Mouse (Mus musculus) ES-Bruce4 (cell line): ENCODE measurements at regions not wholly inside any gene's neighbourhood (a gene's known extent, or its start where the extent isn't known, plus 50 kb on each side); places are given as distances from the start of the nearest gene placed in this dataset.

Source experiments
- H3K27ac ChIP-seq: 2 replicates; pipeline ENCODE4 v1.5.1; 2012; ENCODE audit warnings: low read length, inconsistent platforms; ENCODE audit not compliant: insufficient read depth
- H3K27me3 ChIP-seq: 2 replicates; pipeline ENCODE4 v1.6.1; 2012; ENCODE audit warnings: mild to moderate bottlenecking, low read length, inconsistent platforms; ENCODE audit not compliant: control insufficient read depth, poor library complexity, insufficient read depth, severe bottlenecking
- H3K36me3 ChIP-seq: 2 replicates; pipeline ENCODE4 v1.6.1; 2012; ENCODE audit warnings: inconsistent platforms, mild to moderate bottlenecking, low read length, moderate library complexity; ENCODE audit not compliant: control insufficient read depth, poor library complexity, insufficient read depth, severe bottlenecking
- H3K4me1 ChIP-seq: one replicate; pipeline ENCODE4 v1.8.1; 2011; ENCODE audit warnings: low read length; ENCODE audit not compliant: control insufficient read depth, insufficient read depth
- H3K4me3 ChIP-seq: 2 replicates; pipeline ENCODE4 v1.5.1; 2011; ENCODE audit warnings: low read depth, mild to moderate bottlenecking, low read length
- H3K9ac ChIP-seq: 2 replicates; pipeline ENCODE4 v1.6.1; 2012; ENCODE audit warnings: low read depth, mild to moderate bottlenecking, inconsistent platforms; ENCODE audit not compliant: poor library complexity, severe bottlenecking
- H3K9me3 ChIP-seq: replicated peaks from 2 replicates; pipeline ENCODE4 v1.6.1; 2012; ENCODE audit warnings: mild to moderate bottlenecking, low read length, inconsistent platforms; ENCODE audit not compliant: control insufficient read depth, poor library complexity, insufficient read depth, severe bottlenecking
- CTCF ChIP-seq: IDR thresholded peaks from one replicate; pipeline ENCODE4 v1.8.1; 2011; ENCODE audit warnings: low read depth, low read length
- EP300 ChIP-seq: IDR thresholded peaks from 2 replicates; pipeline ENCODE4 v1.6.1; 2011; ENCODE audit warnings: low read depth, low read length; ENCODE audit not compliant: insufficient read depth
- POLR2A ChIP-seq: IDR thresholded peaks from one replicate; pipeline ENCODE4 v1.8.1; 2011; ENCODE audit warnings: low read length; ENCODE audit not compliant: insufficient read depth

- TF ChIP-seq EP300: no peak
- no peak for TF ChIP-seq POLR2A
- no peak for TF ChIP-seq CTCF
- no peak overlapping the region for H3K27ac ChIP-seq
- no peak overlapping the region for H3K4me3 ChIP-seq
- no peak overlapping the region for H3K9ac ChIP-seq
- H3K4me1 ChIP-seq: no peaks in the 10 kb centered on the region
- no peaks in the 10 kb centered on the region for H3K36me3 ChIP-seq
- H3K27me3 ChIP-seq: no peaks in the 10 kb centered on the region; the same call in 1 of the 2 replicates
- no peaks in the 10 kb centered on the region for H3K9me3 ChIP-seq
Observed at GRCm38 (mm10) chr6:51023361-51023760, 369.1 kb upstream of the Npvf start.

GRCm38 (mm10) chr6:51024756-51025155 lies 370.5 kb upstream of the Npvf start:
- no peak overlapping the region for H3K9ac ChIP-seq
- no peaks in the 10 kb centered on the region; the same call in 1 of the 2 replicates for H3K27me3 ChIP-seq
- H3K9me3 ChIP-seq: no peaks in the 10 kb centered on the region
- no peak overlapping the region for H3K4me3 ChIP-seq
- no peaks in the 10 kb centered on the region for H3K4me1 ChIP-seq
- no peaks in the 10 kb centered on the region for H3K36me3 ChIP-seq
- TF ChIP-seq CTCF: no peak
- TF ChIP-seq EP300: no peak
- TF ChIP-seq POLR2A: no peak
- no peak overlapping the region for H3K27ac ChIP-seq

- TF ChIP-seq CTCF (no peak), EP300 (no peak), POLR2A (no peak)
- Histone ChIP-seq H3K9ac (no peak overlapping the region), H3K36me3 (no peaks in the 10 kb centered on the region), H3K4me1 (no peaks in the 10 kb centered on the region), H3K4me3 (no peak overlapping the region), H3K27ac (no peak overlapping the region), H3K9me3 (no peaks in the 10 kb centered on the region), H3K27me3 (no peaks in the 10 kb centered on the region; the same call in 1 of the 2 replicates)
Observed at GRCm38 (mm10) chr6:51025411-51025810, 371.2 kb upstream of the Npvf start.

- Histone ChIP-seq H3K4me1 (no peaks in the 10 kb centered on the region), H3K9ac (no peak overlapping the region), H3K4me3 (no peak overlapping the region), H3K9me3 (no peaks in the 10 kb centered on the region), H3K36me3 (no peaks in the 10 kb centered on the region), H3K27me3 (no peaks in the 10 kb centered on the region; the same call in 1 of the 2 replicates), H3K27ac (no peak overlapping the region)
- TF ChIP-seq CTCF (no peak), POLR2A (no peak), EP300 (no peak)
Observed at GRCm38 (mm10) chr6:51027296-51027695, 373.1 kb upstream of the Npvf start.

GRCm38 (mm10) chr6:51029516-51029915 lies 375.3 kb upstream of the Npvf start:
- H3K27ac ChIP-seq: no peak overlapping the region
- H3K4me1 ChIP-seq: no peaks in the 10 kb centered on the region
- no peak overlapping the region for H3K4me3 ChIP-seq
- H3K27me3 ChIP-seq: no peaks in the 10 kb centered on the region
- no peaks in the 10 kb centered on the region for H3K36me3 ChIP-seq
- no peak overlapping the region for H3K9ac ChIP-seq
- no peaks in the 10 kb centered on the region for H3K9me3 ChIP-seq
- TF ChIP-seq CTCF (no peak), POLR2A (no peak), EP300 (no peak)

GRCm38 (mm10) chr6:51029953-51030352 lies 375.7 kb upstream of the Npvf start:
- H3K27me3 ChIP-seq: no peaks in the 10 kb centered on the region
- H3K4me1 ChIP-seq: no peaks in the 10 kb centered on the region
- H3K9ac ChIP-seq: no peak overlapping the region
- H3K4me3 ChIP-seq: no peak overlapping the region
- no peak overlapping the region for H3K27ac ChIP-seq
- no peaks in the 10 kb centered on the region for H3K36me3 ChIP-seq
- no peak for TF ChIP-seq EP300
- no peak for TF ChIP-seq POLR2A
- no peak for TF ChIP-seq CTCF
- no peaks in the 10 kb centered on the region for H3K9me3 ChIP-seq
